Mouse (Mus musculus): ENCODE measurements around the gene Matn4. TPM values are rescaled to one million over a fixed set of nuclear protein-coding genes. Genes with fewer than 3 reads are reported as not detected.

Gene Matn4
- polyA plus RNA-seq, 1 experiment from 2014 or later: not detected

DNA sequence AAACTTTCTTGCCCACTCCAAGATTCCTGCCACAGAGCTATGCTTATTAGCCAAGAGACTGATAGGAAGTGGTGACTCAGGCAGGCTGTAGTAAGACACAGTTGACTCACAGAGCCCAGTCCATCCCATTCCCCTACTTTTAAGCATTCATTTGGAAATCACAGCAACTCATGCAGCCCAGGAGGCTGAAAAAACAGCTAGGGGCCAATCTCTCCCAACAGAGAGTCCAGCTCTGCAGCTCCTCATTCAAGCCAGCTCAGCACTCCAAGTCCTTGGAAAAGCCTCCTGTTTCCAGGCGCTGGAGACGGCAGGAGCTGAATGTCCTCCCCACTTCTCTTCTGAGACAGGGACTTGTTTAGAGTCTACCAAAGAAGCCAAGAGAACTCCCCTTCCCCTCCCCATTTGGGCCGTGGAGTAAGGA, 34.1 kb upstream of the Matn4 start:
- no peak overlapping the region for H3K4me2 ChIP-seq (ENCODE audit: low read depth, low read length, severe bottlenecking)
- DNase-seq (ENCODE audit: low spot score) (no peak), ATAC-seq (replicated peaks; ENCODE audit: low FRiP score) (no peak)
- no peaks in the 10 kb centered on the region for H3K9me3 ChIP-seq (ENCODE audit: control insufficient read depth, low read length)
- WGBS: 84% methylated on average over 3 of the region's 3 CpGs
- H3K4me1 ChIP-seq (replicated peaks; ENCODE audit: control insufficient read depth, insufficient read depth, low read length): peaks cover 11% of the 10 kb centered on the region
- no peak overlapping the region for H3K4me3 ChIP-seq (ENCODE audit: low read depth, low read length)
- H3K9ac ChIP-seq (ENCODE audit: low read length): no peak overlapping the region
- H3K36me3 ChIP-seq (ENCODE audit: control insufficient read depth, insufficient read depth, low read length): no peaks in the 10 kb centered on the region
- peaks cover 5% of the 10 kb centered on the region; the same call in 1 of the 2 replicates for H3K27me3 ChIP-seq (ENCODE audit: control insufficient read depth, insufficient read depth, low read length)
- H3K27ac ChIP-seq (ENCODE audit: low read depth, low read length): no peak overlapping the region

DNA sequence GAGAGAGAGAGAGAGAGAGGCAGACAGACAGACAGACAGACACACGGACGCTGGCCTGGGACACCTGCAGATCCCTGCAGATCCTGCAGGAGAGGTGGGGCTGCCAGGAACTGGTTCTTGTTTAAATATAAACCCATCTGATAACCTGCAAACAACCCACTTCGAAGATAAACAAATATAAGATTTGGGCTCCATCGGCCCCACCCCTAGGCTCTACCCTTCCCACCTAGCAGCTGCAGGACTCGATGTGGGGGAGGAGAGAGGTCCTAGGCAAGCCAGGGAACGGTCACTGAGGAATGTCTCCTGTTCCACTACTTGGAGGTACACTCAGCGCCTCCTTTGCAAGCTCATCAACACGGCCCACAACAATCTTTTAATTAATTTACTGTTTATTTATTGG, 33.3 kb upstream of the Matn4 start:
- DNase-seq (ENCODE audit: low spot score) (no peak), ATAC-seq (replicated peaks; ENCODE audit: low FRiP score) (no peak)
- Histone ChIP-seq H3K9me3 (ENCODE audit: control insufficient read depth, low read length) (no peaks in the 10 kb centered on the region), H3K27me3 (ENCODE audit: control insufficient read depth, insufficient read depth, low read length) (peaks cover 2% of the 10 kb centered on the region; the same call in 1 of the 2 replicates), H3K4me3 (ENCODE audit: low read depth, low read length) (no peak overlapping the region), H3K9ac (ENCODE audit: low read length) (no peak overlapping the region), H3K27ac (ENCODE audit: low read depth, low read length) (no peak overlapping the region), H3K4me1 (replicated peaks; ENCODE audit: control insufficient read depth, insufficient read depth, low read length) (peaks cover 6% of the 10 kb centered on the region; the same call in 1 of the 2 replicates), H3K36me3 (ENCODE audit: control insufficient read depth, insufficient read depth, low read length) (no peaks in the 10 kb centered on the region), H3K4me2 (ENCODE audit: low read depth, low read length, severe bottlenecking) (no peak overlapping the region)
- 72% methylated on average over 8 of the region's 8 CpGs for WGBS

DNA sequence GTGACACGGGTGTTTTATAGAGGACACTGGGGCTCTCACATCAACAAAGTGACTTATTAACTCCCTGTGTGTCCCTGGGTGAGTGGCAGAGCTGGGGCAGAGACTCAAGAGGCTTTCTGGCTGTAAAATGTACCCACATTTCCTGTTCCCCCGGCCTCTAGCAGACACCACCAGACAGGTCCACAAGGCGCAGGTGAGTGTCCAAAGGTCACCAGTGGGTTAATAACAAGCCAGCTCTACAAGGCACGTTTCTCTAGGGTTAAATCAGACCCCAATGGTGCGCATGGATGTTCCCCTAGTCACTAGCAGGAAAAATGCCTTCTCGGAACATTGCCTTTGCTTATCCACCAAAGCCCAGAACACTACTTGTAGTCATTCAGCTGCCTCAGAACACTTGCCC, 32.8 kb upstream of the Matn4 start:
- no peaks in the 10 kb centered on the region for H3K36me3 ChIP-seq (ENCODE audit: control insufficient read depth, insufficient read depth, low read length)
- H3K4me3 ChIP-seq (ENCODE audit: low read depth, low read length): no peak overlapping the region
- DNase-seq (ENCODE audit: low spot score): no peak
- WGBS: 85% methylated on average over 6 of the region's 6 CpGs
- H3K27me3 ChIP-seq (ENCODE audit: control insufficient read depth, insufficient read depth, low read length): peaks cover 2% of the 10 kb centered on the region; the same call in 1 of the 2 replicates
- no peak for ATAC-seq (replicated peaks; ENCODE audit: low FRiP score)
- peaks cover 5% of the 10 kb centered on the region; the same call in 1 of the 2 replicates for H3K4me1 ChIP-seq (replicated peaks; ENCODE audit: control insufficient read depth, insufficient read depth, low read length)
- H3K9ac ChIP-seq (ENCODE audit: low read length): no peak overlapping the region
- H3K27ac ChIP-seq (ENCODE audit: low read depth, low read length): no peak overlapping the region
- no peak overlapping the region for H3K4me2 ChIP-seq (ENCODE audit: low read depth, low read length, severe bottlenecking)
- no peaks in the 10 kb centered on the region for H3K9me3 ChIP-seq (ENCODE audit: control insufficient read depth, low read length)

DNA sequence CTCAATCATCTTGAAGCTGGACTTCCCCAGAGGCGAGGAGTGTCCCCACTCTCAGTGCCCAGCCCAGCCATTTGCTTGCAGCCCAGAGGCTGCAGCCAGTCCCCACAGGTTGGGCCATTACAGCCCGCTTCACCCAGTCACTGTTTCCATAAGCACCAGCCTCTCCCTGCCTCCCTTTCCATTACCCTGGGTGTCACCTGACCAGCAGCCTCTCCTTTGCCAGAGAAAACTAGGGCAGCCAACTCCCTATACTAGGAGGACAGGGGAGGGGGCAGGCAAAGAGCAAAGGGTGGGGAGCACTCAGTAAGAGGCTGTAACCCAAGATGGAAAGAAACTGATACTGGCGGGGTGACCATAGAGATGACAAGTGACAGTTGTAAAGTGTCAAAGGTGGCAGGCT, 32.0 kb upstream of the Matn4 start:
- H3K27me3 ChIP-seq (ENCODE audit: control insufficient read depth, insufficient read depth, low read length): peaks cover 2% of the 10 kb centered on the region; the same call in 1 of the 2 replicates
- no peak overlapping the region for H3K9ac ChIP-seq (ENCODE audit: low read length)
- H3K9me3 ChIP-seq (ENCODE audit: control insufficient read depth, low read length): no peaks in the 10 kb centered on the region
- no peak overlapping the region for H3K4me2 ChIP-seq (ENCODE audit: low read depth, low read length, severe bottlenecking)
- H3K27ac ChIP-seq (ENCODE audit: low read depth, low read length): no peak overlapping the region
- H3K4me1 ChIP-seq (replicated peaks; ENCODE audit: control insufficient read depth, insufficient read depth, low read length): peaks cover 5% of the 10 kb centered on the region; the same call in 1 of the 2 replicates
- WGBS: 54% methylated on average over 3 of the region's 3 CpGs
- DNase-seq (ENCODE audit: low spot score) (no peak), ATAC-seq (replicated peaks; ENCODE audit: low FRiP score) (no peak)
- no peak overlapping the region for H3K4me3 ChIP-seq (ENCODE audit: low read depth, low read length)
- H3K36me3 ChIP-seq (ENCODE audit: control insufficient read depth, insufficient read depth, low read length): no peaks in the 10 kb centered on the region

DNA sequence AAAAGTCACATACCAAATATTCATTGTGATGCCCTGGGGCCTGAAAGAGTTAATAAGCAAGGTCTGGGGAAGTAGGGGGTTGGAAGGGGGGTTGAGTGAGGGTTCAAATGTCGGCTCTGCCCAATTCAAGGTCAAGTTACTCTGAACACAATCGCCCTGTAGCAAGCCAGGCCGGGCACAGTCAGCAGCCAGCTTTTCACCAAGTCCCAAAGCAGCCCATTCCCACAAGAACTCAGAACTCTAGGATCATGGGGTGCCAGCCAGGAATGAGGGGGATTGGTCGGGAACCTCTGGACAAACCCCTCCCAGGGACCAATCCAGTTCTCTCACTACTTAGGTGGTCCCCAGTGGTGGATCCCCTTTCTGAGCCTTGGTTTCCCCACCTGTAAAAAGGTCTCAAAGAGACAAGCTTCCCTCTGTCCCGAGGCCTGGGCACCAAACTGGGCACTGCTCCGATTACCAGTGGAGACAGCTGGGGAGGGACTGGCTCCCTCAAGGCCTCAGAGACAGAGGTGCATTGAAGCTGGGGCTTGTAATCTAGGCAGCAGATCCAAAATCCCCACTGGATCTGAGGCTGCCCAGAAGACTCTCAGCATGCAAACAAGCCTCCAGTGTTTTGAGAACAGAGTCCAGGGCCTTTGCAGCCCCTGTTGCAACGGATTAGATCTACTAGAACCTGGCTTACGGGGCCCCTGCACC, 31.4 kb upstream of the Matn4 start:
- Histone ChIP-seq H3K9ac (ENCODE audit: low read length) (no peak overlapping the region), H3K4me2 (ENCODE audit: low read depth, low read length, severe bottlenecking) (no peak overlapping the region), H3K4me1 (replicated peaks; ENCODE audit: control insufficient read depth, insufficient read depth, low read length) (peaks cover 3% of the 10 kb centered on the region; the same call in 1 of the 2 replicates), H3K27ac (ENCODE audit: low read depth, low read length) (no peak overlapping the region), H3K4me3 (ENCODE audit: low read depth, low read length) (no peak overlapping the region), H3K27me3 (ENCODE audit: control insufficient read depth, insufficient read depth, low read length) (peaks cover 2% of the 10 kb centered on the region; the same call in 1 of the 2 replicates), H3K36me3 (ENCODE audit: control insufficient read depth, insufficient read depth, low read length) (no peaks in the 10 kb centered on the region), H3K9me3 (ENCODE audit: control insufficient read depth, low read length) (no peaks in the 10 kb centered on the region)
- ATAC-seq (replicated peaks; ENCODE audit: low FRiP score): no peak
- 17% methylated on average over 8 of the region's 8 CpGs for WGBS
- no peak for DNase-seq (ENCODE audit: low spot score)

DNA sequence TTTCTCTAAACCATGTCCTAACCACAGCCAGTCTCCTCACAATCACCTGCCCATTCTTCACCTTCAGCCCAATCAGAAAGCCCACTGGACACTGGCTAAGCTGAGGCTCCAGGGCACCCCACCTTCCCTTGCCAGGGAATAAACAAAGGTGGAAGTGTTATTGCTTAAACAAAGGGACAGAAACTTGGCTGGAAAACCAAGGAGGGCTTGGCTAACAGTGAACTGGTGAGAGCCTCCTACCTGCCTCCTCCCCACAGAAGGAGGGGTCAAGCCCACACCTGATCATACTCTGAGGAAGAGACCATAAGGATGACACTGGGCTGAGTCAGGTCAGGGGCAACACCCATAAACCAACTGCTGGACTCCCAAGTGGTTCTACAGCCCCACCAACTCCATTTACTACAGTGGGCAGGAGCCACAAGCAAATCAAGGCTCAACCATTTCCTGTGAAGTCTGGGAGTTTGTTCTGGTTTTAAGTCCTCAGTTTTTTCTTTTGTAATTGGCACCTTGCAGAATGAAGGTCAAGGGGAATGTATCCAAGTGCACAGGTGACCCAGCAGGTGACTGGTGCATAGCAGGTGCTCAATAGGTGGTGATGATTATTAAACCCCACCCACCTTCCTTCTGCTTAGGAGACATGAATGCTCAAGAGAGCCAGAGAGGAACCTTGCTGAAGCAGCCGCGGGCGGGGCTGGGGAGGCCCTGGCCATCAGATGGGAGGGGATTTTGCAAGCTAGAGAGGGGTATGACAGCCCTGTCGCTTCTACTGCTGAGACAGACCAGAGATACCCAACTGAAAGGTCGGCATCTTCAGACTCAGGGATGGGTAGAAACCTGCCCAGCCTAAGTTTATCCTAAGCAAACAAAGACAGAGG, 30.5 kb upstream of the Matn4 start:
- H3K27me3 ChIP-seq (ENCODE audit: control insufficient read depth, insufficient read depth, low read length): no peaks in the 10 kb centered on the region
- DNase-seq (ENCODE audit: low spot score) (no peak), ATAC-seq (replicated peaks; ENCODE audit: low FRiP score) (no peak)
- 0 out of 2 replicates have a peak, but pooled peaks cover 5% of the 10 kb centered on the region for H3K4me1 ChIP-seq (replicated peaks; ENCODE audit: control insufficient read depth, insufficient read depth, low read length)
- WGBS: 56% methylated on average over 5 of the region's 5 CpGs
- no peak overlapping the region for H3K27ac ChIP-seq (ENCODE audit: low read depth, low read length)
- H3K36me3 ChIP-seq (ENCODE audit: control insufficient read depth, insufficient read depth, low read length): no peaks in the 10 kb centered on the region
- H3K9me3 ChIP-seq (ENCODE audit: control insufficient read depth, low read length): no peaks in the 10 kb centered on the region
- no peak overlapping the region for H3K4me3 ChIP-seq (ENCODE audit: low read depth, low read length)
- H3K4me2 ChIP-seq (ENCODE audit: low read depth, low read length, severe bottlenecking): no peak overlapping the region
- no peak overlapping the region for H3K9ac ChIP-seq (ENCODE audit: low read length)

DNA sequence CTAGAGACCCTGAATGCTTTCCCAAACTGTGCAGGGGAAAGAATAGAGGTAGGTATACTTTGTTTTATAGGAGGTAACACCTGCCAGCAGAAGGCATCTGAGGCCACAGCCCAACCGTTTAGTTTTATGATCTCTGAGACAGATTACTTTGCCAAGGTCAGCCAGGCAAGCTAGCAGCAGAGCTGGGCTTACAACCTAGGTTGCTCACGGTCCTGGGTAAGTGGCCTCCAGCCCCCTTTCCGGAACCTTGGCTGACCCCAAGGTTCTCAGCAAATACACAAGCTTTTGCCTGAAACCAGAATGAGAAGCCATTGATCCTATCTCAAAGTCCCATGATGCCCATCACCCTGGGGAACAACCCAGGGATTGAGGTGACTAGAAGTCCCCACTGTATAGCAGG, 29.7 kb upstream of the Matn4 start:
- H3K4me1 ChIP-seq (replicated peaks; ENCODE audit: control insufficient read depth, insufficient read depth, low read length): 0 out of 2 replicates have a peak, but pooled peaks cover 5% of the 10 kb centered on the region
- H3K27ac ChIP-seq (ENCODE audit: low read depth, low read length): no peak overlapping the region
- no peak for DNase-seq (ENCODE audit: low spot score)
- no peak overlapping the region for H3K4me3 ChIP-seq (ENCODE audit: low read depth, low read length)
- H3K27me3 ChIP-seq (ENCODE audit: control insufficient read depth, insufficient read depth, low read length): no peaks in the 10 kb centered on the region
- H3K9me3 ChIP-seq (ENCODE audit: control insufficient read depth, low read length): no peaks in the 10 kb centered on the region
- no peak for ATAC-seq (replicated peaks; ENCODE audit: low FRiP score)
- WGBS: 83% methylated on average over 3 of the region's 3 CpGs
- no peak overlapping the region for H3K4me2 ChIP-seq (ENCODE audit: low read depth, low read length, severe bottlenecking)
- no peaks in the 10 kb centered on the region for H3K36me3 ChIP-seq (ENCODE audit: control insufficient read depth, insufficient read depth, low read length)
- H3K9ac ChIP-seq (ENCODE audit: low read length): no peak overlapping the region

DNA sequence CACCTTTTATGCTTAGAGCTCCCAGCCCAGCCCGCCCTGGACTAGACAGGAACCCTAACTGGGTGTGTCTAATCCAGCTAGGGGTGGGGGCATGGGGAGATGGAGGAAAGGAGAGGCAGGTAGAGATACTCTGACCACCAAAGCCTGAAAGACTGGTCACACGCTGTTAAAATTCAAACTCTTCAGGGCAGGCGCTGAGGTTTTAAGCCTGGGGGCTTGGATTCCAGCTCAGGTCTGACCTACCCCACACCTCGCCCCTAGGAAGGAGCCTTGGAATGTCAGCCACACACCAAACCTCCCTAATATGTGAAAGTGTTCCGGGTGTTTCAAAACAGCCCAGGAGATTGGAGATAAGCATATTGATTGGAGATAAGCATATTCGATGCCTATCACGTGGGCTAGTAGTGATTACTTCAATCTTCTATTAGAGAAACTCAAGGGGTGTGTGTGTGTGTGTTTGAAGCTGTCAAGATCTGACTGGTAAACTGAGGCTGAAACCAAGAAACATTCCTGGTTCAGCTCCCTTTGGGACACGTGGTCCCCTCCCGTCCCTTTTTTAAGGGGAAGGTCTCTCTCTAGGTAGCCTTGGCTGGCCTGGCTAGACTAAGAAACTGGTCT, 28.4 kb upstream of the Matn4 start:
- H3K4me1 ChIP-seq (replicated peaks; ENCODE audit: control insufficient read depth, insufficient read depth, low read length): 0 out of 2 replicates have a peak, but pooled peaks cover 9% of the 10 kb centered on the region
- H3K9ac ChIP-seq (ENCODE audit: low read length): no peak overlapping the region
- H3K4me3 ChIP-seq (ENCODE audit: low read depth, low read length): no peak overlapping the region
- H3K27ac ChIP-seq (ENCODE audit: low read depth, low read length): no peak overlapping the region
- WGBS: 82% methylated on average over 9 of the region's 9 CpGs
- no peaks in the 10 kb centered on the region for H3K36me3 ChIP-seq (ENCODE audit: control insufficient read depth, insufficient read depth, low read length)
- no peak for ATAC-seq (replicated peaks; ENCODE audit: low FRiP score)
- DNase-seq (ENCODE audit: low spot score): no peak
- H3K9me3 ChIP-seq (ENCODE audit: control insufficient read depth, low read length): no peaks in the 10 kb centered on the region
- H3K27me3 ChIP-seq (ENCODE audit: control insufficient read depth, insufficient read depth, low read length): no peaks in the 10 kb centered on the region
- no peak overlapping the region for H3K4me2 ChIP-seq (ENCODE audit: low read depth, low read length, severe bottlenecking)
